Mouse (Mus musculus) kidney, embryonic 16.5 days (tissue): Measurements from ENCODE around the gene Fgfr2. TPM values are rescaled to one million over a fixed set of nuclear protein-coding genes. Genes with fewer than 3 reads are reported as not detected.

Source experiments
- ATAC-seq: fragments of 200-750 bp; cut with Nextera tagmentation; 2 replicates; pipeline ENCODE4 v1.8.0; 2017; ENCODE audit warnings: moderate TSS enrichment; ENCODE audit not compliant: low FRiP score, low TSS enrichment
- H3K27ac ChIP-seq: fragments of 300-500 bp; sonication (generic); 2 replicates; pipeline ENCODE4 v1.5.1; 2014; ENCODE audit warnings: low read length
- H3K27me3 ChIP-seq: fragments of 300-500 bp; sonication (generic); 2 replicates; pipeline ENCODE4 v1.6.1; 2014; ENCODE audit warnings: low read length, control low read depth, mixed read lengths; ENCODE audit not compliant: insufficient read depth
- H3K36me3 ChIP-seq: fragments of 300-500 bp; sonication (generic); 2 replicates; pipeline ENCODE4 v1.6.1; 2014; ENCODE audit warnings: low read length, control low read depth, mixed read lengths; ENCODE audit not compliant: insufficient read depth
- H3K4me1 ChIP-seq: fragments of 300-500 bp; sonication (generic); 2 replicates; pipeline ENCODE4 v1.6.1; 2014; ENCODE audit warnings: low read length, control low read depth, mixed read lengths; ENCODE audit not compliant: insufficient read depth
- H3K4me2 ChIP-seq: fragments of 300-500 bp; sonication (generic); replicated peaks from 2 replicates; pipeline ENCODE4 v1.6.1; 2014; ENCODE audit warnings: low read depth, low read length
- H3K4me3 ChIP-seq: fragments of 300-500 bp; sonication (generic); 2 replicates; pipeline ENCODE4 v1.5.1; 2014; ENCODE audit warnings: mild to moderate bottlenecking, low read length
- H3K9ac ChIP-seq: fragments of 300-500 bp; sonication (generic); replicated peaks from 2 replicates; pipeline ENCODE4 v1.6.1; 2014; ENCODE audit warnings: low read length
- H3K9me3 ChIP-seq: fragments of 300-500 bp; sonication (generic); 2 replicates; pipeline ENCODE4 v1.6.1; 2016; ENCODE audit warnings: low read length, control low read depth
- WGBS: fragments of 180-500 bp; shearing (Covaris S2); extraction: QIAGEN DNeasy Blood & Tissue Kit; methylation state at CpG from one replicate; pipeline ENCODE4 v1.1.7; 2014; 5-methylcytosine and 5-hydroxymethylcytosine counted together
- polyA plus RNA-seq: library from polyadenylated mRNA; unstranded; fragments of >200 nt; fragmentation: Nextera tagmentation; extraction: Ambion mirVana; gene quantifications from 2 replicates; pipeline ENCODE4 v1.2.1, GENCODE M21; 2015

Gene Fgfr2
- polyA plus RNA-seq, 1 experiment from 2014 or later = 118 TPM

GRCm38 (mm10) chr7:132438060-132438459, 685.1 kb downstream of the Fgfr2 start:
- Histone ChIP-seq H3K9ac (no peak overlapping the region), H3K4me2 (no peak overlapping the region), H3K27ac (no peak overlapping the region), H3K4me3 (no peak overlapping the region), H3K36me3 (no peaks in the 10 kb centered on the region), H3K27me3 (no peaks in the 10 kb centered on the region), H3K4me1 (peaks cover 7% of the 10 kb centered on the region), H3K9me3 (no peaks in the 10 kb centered on the region)
- 46% methylated on average over 6 of the region's 6 CpGs for WGBS
- ATAC-seq = peak; percentile 27; the same call in 1 of the 2 replicates

GRCm38 (mm10) chr7:132437431-132437830, 685.7 kb downstream of the Fgfr2 start:
- H3K36me3 ChIP-seq = no peaks in the 10 kb centered on the region
- WGBS = 84% methylated on average over 3 of the region's 3 CpGs
- ATAC-seq = no peak
- no peaks in the 10 kb centered on the region for H3K27me3 ChIP-seq
- H3K4me1 ChIP-seq = peaks cover 7% of the 10 kb centered on the region
- H3K9me3 ChIP-seq = no peaks in the 10 kb centered on the region
- no peak overlapping the region for H3K4me2 ChIP-seq
- no peak overlapping the region for H3K4me3 ChIP-seq
- no peak overlapping the region for H3K9ac ChIP-seq
- H3K27ac ChIP-seq = no peak overlapping the region

GRCm38 (mm10) chr7:132435486-132436055, 687.6 kb downstream of the Fgfr2 start:
- 0 out of 2 replicates have a peak overlapping the region, but pooled peaks have one; percentile 14 for H3K27ac ChIP-seq
- 56% methylated on average over 8 of the region's 8 CpGs for WGBS
- ATAC-seq = peak; percentile 59; the same call in 1 of the 2 replicates
- no peak overlapping the region for H3K4me2 ChIP-seq
- H3K27me3 ChIP-seq = no peaks in the 10 kb centered on the region
- H3K9me3 ChIP-seq = no peaks in the 10 kb centered on the region
- no peaks in the 10 kb centered on the region for H3K36me3 ChIP-seq
- H3K4me1 ChIP-seq = peaks cover 7% of the 10 kb centered on the region
- H3K4me3 ChIP-seq = no peak overlapping the region
- no peak overlapping the region for H3K9ac ChIP-seq

- Histone ChIP-seq H3K9me3 (no peaks in the 10 kb centered on the region), H3K4me2 (no peak overlapping the region), H3K9ac (no peak overlapping the region), H3K4me1 (no peaks in the 10 kb centered on the region), H3K36me3 (no peaks in the 10 kb centered on the region), H3K27ac (no peak overlapping the region), H3K27me3 (no peaks in the 10 kb centered on the region), H3K4me3 (no peak overlapping the region)
- 69% methylated on average over 4 of the region's 4 CpGs for WGBS
- ATAC-seq = no peak
Observed at GRCm38 (mm10) chr7:132429324-132429723, 693.8 kb downstream of the Fgfr2 start.

- no peak for ATAC-seq
- Histone ChIP-seq H3K4me2 (no peak overlapping the region), H3K27me3 (no peaks in the 10 kb centered on the region), H3K4me1 (no peaks in the 10 kb centered on the region), H3K4me3 (no peak overlapping the region), H3K36me3 (no peaks in the 10 kb centered on the region), H3K9me3 (no peaks in the 10 kb centered on the region), H3K27ac (no peak overlapping the region), H3K9ac (no peak overlapping the region)
- WGBS = 95% methylated on average over 4 of the region's 4 CpGs
Observed at GRCm38 (mm10) chr7:132428308-132428707, 694.8 kb downstream of the Fgfr2 start.

GRCm38 (mm10) chr7:132426069-132426468, 697.1 kb downstream of the Fgfr2 start:
- no peaks in the 10 kb centered on the region for H3K27me3 ChIP-seq
- no peak overlapping the region for H3K4me2 ChIP-seq
- no peak for ATAC-seq
- H3K36me3 ChIP-seq = no peaks in the 10 kb centered on the region
- no peaks in the 10 kb centered on the region for H3K4me1 ChIP-seq
- no peak overlapping the region for H3K4me3 ChIP-seq
- H3K27ac ChIP-seq = no peak overlapping the region
- no peak overlapping the region for H3K9ac ChIP-seq
- H3K9me3 ChIP-seq = no peaks in the 10 kb centered on the region
- 64% methylated on average over 5 of the region's 5 CpGs for WGBS

- no peak overlapping the region for H3K4me3 ChIP-seq
- no peaks in the 10 kb centered on the region for H3K4me1 ChIP-seq
- H3K27ac ChIP-seq = no peak overlapping the region
- 70% methylated on average over 11 of the region's 11 CpGs for WGBS
- H3K4me2 ChIP-seq = no peak overlapping the region
- no peaks in the 10 kb centered on the region for H3K36me3 ChIP-seq
- no peak for ATAC-seq
- H3K9ac ChIP-seq = no peak overlapping the region
- H3K9me3 ChIP-seq = no peaks in the 10 kb centered on the region
- no peaks in the 10 kb centered on the region for H3K27me3 ChIP-seq
Observed at GRCm38 (mm10) chr7:132425364-132425999, 697.7 kb downstream of the Fgfr2 start.

GRCm38 (mm10) chr7:132423570-132423969, 699.6 kb downstream of the Fgfr2 start:
- Histone ChIP-seq H3K4me3 (no peak overlapping the region), H3K9ac (no peak overlapping the region), H3K27me3 (no peaks in the 10 kb centered on the region), H3K27ac (0 out of 2 replicates have a peak overlapping the region, but pooled peaks have one; percentile 25), H3K9me3 (peaks cover 4% of the 10 kb centered on the region; the same call in 1 of the 2 replicates), H3K4me2 (no peak overlapping the region), H3K36me3 (no peaks in the 10 kb centered on the region), H3K4me1 (no peaks in the 10 kb centered on the region)
- WGBS = 72% methylated on average over 5 of the region's 5 CpGs
- no peak for ATAC-seq

GRCm38 (mm10) chr7:132419378-132420255, 703.5 kb downstream of the Fgfr2 start:
- H3K27ac ChIP-seq = no peak overlapping the region
- H3K27me3 ChIP-seq = no peaks in the 10 kb centered on the region
- peaks cover 4% of the 10 kb centered on the region; the same call in 1 of the 2 replicates for H3K9me3 ChIP-seq
- 82% methylated on average over 10 of the region's 10 CpGs for WGBS
- no peak overlapping the region for H3K4me2 ChIP-seq
- no peak overlapping the region for H3K4me3 ChIP-seq
- H3K9ac ChIP-seq = no peak overlapping the region
- no peak for ATAC-seq
- H3K36me3 ChIP-seq = no peaks in the 10 kb centered on the region
- peaks cover 11% of the 10 kb centered on the region; the same call in 1 of the 2 replicates for H3K4me1 ChIP-seq
